Mouse (Mus musculus) adipocyte (in vitro differentiated cells): Measurements from ENCODE around the gene Defb20.
"Not testable (repeated sequence)": the region's sequence is repeated elsewhere in the genome, so short reads cannot be mapped to it uniquely, and the experiment has no call there.

ENCODE experiments used
- DNase-seq: peaks from one replicate; pipeline ENCODE4 v3.0.0-alpha.2; 2016; ENCODE audit warnings: low spot score

The Defb20 gene

DNA sequence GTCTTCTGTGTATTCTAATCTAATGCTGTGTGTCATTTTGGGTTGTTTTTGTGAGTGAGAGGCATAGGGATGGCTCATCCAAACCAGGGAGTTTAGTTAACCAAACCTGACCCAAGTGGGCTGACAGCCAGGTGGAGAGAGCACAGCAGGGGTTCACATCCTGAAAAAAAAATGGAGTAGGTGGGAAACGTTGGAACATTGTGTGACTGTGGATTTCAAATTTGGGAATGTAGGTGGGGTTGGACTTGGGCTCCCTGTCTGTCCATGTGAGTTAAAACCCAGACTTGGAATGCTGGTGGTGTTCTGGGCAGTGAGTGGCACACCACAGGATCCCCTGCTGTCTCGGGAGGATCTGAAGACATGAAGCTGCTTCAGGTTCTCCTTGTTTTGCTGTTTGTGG, at the start of gene Defb20:
Gene Defb20, plus strand, starts transcription at position 301 of the 400 bp plus-strand sequence.
- DNase-seq: no peak

DNA sequence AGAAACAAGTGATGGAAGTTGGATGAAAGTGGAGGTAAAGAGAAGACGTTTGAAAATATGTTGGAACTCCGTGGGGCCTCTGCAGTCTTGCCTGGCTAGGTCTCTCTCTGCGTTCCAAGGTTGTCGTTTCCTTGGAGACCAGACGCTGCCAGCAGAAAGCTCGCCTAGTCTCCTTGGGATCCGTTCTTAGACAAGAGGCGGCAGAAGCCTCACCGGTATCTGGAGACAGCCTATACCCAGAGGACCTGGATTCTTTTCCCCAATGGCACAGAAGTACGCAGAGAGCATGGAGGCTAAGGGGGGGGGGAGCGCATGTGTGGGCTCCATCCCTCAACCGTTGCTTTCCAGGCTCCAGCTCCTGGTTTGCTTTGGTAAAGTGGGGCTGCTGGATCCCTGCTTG, 49.4 kb upstream of the Defb20 start:
- no peak for DNase-seq

DNA sequence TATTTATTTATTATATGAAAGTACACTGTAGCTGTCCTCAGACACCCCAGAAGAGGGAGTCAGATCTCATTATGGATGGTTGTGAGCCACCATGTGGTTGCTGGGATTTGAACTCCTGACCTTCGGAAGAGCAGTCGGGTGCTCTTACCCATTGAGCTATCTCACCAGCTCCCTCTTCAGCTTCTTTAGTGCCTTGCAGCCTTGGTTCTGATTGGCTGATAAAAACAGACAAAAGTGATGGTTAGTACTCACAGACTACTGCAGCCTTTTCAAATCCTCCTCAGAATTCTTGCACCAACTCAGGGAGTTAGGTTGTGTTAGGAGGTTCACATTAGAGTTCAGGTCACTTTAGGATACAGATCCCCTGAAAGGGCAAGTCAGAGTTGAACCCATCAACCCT, 48.4 kb upstream of the Defb20 start:
- not testable (repeated sequence) for DNase-seq

DNA sequence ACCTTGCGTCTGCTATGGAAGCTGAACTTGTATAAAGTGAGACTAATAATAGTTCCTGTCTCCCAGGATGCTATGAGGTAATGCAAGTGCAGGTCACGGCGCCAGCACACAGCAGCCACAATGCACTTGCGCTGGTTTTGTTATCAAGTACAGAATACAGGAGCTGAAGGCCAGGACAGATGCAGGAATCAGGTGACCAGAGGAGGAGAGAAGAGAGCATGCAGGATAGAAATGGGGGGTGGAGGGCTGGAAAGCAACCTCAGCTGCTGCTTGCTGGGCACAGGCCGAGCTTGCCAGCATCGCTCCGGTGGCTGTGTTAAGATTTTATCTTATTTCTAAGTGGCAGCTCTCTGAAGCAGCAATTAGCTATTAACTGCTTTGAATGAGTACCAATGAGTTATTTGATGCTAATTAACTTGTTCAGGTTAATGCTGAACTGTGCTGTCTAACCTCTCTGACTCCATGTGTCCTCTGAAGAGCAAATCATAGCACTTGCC, 40.4 kb upstream of the Defb20 start:
- no peak for DNase-seq

DNA sequence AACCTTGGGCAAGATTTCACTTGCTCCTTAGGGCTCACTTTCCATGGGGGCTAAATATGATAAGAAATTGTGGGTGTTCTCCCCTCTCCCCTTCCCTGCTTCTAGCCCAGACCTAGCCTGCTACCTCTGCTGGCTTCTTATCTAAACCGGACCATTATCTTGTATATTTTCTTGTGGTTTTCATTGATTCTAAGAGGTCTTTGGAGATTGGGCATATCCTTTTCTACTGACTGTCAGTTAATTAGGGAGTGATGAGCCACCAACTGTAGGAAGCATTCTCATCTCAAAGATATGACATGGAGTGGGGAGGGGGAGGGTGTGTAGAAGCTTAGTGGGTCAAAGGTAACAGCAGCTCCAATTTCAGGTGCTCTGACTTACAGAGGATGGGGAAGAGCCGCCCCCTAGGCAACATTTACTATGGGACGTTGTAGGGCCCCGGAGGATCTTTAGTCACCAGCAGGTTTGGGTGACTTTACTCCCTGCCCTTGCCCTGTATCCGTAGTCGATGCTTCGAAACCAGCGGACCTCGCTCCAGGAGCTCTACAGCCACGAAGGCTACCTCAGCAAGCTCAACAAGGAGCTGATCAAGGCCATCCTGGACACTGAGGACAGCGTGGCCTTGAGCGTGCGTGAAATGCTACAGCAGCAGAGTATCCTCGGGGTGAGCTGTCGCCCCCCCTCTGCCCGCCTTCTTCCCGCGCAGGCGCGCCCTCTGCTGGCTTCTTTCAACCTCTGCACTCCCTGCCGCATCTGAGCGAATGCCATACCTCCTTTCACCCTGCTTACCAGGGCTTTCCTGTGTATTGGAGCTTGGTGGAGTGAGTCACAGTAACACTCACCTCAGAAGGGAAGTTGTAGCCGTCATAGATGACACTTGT, 39.6 kb upstream of the Defb20 start:
- peak; percentile 47 for DNase-seq

DNA sequence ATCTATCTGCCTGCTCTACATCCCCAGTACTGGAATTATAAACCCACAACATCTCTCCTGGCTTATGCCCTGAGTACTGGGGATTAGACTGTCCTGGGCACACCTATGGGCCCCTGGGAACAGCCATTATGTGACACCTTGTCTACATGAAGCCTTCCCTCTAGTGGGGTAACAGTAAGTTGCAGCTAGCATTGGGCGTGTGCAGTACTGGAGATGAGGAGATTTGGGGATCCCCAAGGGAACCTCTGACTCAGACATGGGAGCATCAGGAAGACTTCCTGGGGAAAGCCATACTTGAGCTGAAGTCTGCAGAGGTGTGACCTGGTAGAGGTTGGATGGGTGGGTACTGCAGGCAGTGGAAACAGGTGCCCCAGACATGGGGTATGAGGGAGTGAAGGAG, 37.9 kb upstream of the Defb20 start:
- no peak for DNase-seq

DNA sequence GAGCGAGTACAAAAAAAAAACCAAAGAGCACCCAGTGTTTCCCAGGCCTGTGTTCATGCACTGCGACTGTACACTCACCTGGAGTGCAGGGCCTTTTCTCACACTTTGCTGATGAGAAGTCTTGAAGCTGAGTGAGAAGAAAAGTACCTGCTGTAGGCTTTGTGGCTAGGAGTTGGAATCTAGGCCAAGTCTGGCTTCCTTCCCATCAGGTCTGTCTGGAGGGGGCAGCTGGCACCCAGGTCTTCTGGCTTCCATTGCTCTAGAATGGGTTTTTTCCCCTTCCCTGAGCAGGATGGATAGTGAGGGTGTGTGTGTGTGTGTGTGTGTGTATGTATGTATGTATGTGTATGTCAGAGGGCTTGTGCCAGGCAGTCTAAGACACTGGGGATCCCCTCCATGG, 37.0 kb upstream of the Defb20 start:
- no peak for DNase-seq

DNA sequence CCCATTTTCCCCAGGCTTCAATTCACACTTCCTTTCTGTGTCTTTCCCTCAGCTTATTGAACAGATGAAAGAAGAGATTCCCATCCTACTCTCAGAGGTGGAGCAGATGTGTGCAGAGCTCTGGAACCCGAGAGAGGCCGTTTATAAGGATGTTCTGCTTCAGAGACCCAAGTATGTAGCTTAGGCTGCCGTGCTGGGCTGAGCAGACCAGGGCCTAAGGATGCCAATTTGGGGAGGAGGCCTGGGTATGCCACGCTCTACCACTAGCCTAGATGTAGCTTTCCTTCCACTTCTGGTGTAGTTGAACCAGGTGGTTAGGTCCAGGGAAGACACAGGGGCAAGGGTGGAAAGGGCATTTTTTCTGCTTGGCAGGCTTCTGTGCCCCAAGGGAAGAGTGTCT, 34.5 kb upstream of the Defb20 start:
- DNase-seq: no peak

DNA sequence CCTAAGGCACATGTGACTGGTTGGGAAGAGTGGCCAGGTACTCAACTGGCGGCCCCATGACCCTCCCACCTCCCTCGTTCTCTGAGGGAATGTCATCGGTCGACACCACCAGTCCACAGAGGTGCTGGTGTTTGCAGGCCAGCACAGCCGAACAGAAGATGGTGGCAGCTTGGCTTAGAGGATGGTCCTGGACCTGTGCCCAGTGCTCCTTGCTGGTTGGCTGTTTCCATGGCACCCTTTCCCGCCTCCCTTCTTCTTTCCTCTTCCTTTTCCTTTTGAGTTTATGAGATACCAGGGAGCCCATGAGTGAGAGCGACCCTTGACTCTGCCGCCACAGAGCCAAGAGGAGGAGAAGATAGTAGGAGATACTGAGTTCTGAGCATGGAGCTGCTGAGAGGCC, 33.6 kb upstream of the Defb20 start:
- no peak for DNase-seq

DNA sequence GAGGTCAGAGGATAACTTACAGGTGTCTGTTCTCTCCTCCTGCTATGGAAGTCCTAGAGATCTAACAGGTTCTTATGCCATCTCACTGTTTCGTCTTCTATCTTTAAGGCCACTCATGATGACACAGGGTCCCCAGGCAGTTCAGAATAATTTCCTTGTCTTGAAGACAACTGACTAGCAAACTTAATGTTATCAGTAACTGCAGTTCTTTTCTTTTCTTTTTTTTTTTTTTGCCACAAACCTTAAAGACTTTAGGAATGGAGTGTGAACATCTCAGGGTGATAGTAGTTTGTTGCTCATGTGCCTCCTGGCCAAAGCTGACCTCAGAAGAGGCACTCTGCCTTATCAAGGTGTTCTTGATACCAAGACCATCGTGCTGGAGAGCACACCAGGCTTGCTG, 30.2 kb upstream of the Defb20 start:
- no peak for DNase-seq

DNA sequence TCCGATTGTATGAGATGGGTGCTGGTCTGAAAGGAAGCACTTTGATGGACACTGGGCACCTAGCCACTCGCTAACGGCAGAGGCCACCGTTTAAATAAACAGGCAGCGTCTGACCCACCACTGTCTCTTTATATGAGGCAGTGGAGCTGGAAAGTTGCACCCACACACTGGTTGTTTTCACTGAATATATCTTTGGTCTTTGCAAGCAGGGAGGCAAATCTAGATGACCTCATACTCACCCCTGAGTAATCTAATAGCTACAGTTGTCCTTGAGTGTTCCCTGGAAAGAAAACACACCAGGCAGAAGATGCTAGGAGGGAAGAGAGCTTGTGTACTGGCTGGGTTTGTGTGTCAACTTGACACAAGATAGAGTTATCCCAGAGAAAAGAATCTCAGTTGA, 29.4 kb upstream of the Defb20 start:
- no peak for DNase-seq

DNA sequence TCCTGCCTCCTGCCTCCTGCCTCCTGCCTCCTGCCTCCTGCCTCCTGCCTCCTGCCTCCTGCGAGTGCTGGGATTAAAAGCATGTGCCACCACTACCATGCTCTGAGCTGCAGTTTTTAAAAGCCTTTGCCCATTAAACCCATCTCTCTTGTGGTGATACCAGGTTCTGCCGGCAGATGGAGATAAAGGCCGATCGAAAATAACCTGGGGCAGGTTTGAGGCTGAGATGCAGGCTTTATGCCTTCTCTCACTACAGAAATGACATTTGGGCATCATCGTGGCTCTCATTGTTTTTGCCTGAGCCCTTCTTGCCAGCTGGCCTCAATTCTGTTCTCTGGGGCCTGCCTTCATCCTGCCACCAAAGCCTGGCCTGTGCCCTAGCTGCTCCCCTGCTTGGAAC, 26.6 kb upstream of the Defb20 start:
- peak; percentile 47 for DNase-seq

DNA sequence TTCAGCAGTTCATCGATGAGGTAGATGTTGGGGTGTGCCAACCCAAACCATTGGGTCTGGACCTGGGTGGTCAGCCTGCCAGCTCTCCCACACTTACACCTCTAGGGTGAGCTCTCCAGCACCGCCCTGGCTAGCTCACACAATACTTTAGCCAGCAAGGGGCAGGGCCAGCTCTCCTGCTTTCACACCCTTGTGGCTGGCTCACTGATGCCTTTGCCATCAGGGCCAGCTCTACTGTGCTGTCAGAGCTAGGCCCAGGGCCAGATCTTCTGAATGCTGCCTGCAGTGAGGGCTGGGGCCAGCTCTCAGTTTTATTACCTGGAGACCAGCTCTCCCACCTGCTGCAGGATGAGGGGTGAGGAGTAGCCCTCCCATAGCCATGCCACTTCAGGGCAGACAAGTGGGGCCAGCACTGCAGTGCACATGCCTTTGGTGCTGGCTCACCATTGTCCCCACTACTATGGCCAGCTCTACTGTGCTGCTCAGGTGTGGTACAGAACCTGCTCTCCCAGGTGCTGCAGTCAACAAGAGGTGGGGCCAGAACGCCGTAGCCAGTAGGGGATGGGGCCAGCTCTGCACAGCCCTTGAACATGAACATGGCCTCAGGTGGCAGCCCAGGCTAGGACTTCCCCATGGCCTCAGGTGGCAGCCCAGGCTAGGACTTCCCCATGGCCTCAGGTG, 24.6 kb upstream of the Defb20 start:
- no peak for DNase-seq

DNA sequence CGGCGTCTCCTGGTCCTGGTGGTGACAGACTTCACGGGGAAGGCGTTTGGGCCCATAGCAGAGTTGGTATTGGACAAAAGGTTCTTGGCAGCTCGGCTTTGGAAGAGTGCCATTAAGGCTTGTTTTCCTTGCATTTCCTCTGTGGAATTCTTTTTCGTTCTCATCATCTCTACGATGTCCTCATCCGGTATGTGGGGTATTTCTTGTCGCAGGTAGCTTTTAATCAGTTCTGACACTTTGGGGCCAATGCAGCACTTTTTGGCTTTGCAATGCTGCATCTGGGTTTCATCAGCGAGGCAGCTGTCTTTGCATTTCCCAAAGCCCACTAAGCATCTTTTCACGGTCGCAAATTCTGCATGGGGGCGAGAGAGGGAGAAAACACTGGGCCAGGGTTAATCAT, 17.6 kb upstream of the Defb20 start:
- DNase-seq: no peak

DNA sequence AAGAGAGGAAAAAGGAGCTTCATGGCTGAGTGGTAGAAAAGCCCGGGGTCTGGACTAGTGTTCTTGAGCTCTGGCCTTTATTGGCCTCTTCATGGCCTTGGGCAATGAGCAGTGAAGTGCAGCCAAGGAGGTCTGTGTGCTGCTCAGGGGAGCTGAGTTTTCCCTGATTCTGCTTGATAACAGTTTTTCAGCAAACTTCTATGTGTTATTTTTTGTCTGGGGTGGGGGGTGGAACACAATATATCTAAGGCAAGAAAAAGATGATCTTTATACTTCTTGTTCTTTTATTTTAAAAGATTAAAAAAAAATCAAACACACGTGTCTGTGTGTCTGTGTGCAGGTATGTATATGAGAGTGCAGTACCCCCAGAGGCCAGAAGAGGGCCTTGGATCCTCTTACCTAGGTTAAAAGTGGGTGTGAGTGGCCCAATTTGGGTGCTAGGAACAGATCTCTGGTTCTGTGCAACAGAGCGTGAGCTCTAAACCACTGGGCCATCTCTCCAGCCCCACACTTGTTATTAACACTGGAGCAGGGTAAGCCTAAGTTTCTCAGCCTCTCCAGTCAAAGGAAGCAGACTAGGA, 12.2 kb upstream of the Defb20 start, which contains the start of gene Defb23:
Gene Defb23, minus strand, starts transcription at position 51 of the 581 bp plus-strand sequence.
- DNase-seq: no peak

DNA sequence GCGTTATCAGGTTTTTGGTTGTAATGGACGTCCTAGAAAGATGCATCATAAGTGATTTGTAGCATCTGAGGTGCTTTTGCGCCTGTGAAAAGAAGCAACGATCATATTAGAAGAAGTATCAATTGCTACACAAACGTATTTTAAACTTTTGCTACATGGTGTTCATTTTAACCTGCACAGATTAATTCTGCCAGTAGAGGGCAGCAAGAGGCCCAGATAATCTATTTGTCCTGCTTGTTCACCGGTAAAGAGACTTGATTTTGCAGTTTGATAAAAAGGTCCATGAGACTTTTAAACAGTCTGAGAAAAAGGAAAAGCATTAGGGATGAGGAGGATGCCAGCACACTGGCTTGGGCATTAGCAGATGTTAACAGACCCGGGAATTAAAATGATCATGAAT, 5.9 kb upstream of the Defb20 start:
- peak; percentile 68 for DNase-seq

DNA sequence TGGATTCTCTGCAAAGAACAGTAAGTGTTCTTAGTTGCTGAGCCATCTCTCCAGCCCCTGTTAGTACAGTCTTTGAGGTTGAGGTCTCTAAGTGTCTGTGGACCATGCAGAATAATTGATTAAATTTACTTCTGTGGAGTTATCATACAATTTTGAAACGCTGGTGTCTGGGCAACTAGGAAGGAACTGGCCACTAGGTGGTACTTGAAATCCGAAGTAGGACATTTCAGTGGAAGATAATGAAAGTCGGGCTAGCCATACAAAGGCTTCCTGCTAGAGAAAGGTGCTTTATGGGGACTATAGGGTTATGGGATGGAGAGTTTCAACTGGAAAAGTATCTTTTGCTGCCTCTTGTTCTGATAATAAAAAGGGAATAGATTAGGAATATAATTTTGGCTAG, 4.4 kb upstream of the Defb20 start:
- DNase-seq: no peak

DNA sequence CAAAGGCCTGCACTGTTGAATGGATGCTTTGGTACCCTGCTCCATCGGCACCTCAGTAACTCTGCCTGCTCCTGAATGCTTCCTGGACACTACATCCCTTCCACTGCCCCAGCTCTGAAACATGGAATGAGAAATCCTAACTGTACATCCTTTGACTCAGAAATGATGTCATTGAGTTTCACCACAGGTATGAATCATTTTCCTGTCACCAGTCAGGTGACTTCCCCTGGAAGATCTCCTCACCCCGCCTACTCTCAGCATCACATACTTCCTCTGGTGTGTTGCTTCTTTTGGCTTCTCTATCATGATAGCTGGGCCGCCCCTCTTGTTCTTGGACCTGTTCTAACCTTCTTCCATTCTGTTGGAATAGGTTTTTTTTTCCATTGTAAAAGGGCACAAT, 4.0 kb downstream of the Defb20 start:
- DNase-seq: no peak

DNA sequence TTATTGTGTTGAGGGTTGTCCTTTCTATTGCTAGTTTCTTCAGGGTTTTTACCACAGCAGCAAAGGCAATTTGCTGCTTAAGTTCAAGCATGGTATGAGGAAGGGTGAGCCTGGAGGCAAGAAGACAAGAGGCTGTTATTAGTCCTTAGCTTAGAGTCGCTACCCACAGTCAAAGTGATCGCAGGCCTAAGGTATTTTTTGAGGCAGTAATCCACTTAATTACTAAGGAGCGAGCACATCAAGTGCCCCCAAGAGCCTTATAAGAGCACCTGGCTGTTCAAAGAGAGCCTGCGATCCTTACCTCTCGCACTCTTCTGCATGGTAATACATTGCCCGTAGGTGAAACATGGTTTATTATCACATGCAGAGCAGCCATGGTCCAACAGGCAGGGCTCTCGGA, 4.9 kb downstream of the Defb20 start:
- DNase-seq: no peak

DNA sequence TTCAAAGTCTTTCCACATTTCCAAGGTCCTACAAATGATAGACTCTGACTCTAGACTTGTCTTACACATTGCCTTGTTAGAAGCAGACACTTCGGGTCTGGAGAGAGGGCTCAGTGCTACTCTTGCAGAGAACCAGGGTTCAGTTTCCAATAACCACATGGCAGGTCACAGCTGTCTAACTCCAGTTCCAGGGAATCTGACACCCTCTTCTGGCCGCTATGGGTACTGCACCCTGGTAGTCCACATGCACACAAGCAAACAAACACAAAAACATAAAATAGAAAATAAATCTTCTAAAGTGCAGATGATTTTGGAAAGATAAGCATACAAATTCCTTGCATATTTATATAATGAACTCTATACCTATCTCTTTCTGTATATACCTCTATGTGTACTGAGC, 10.2 kb downstream of the Defb20 start:
- no peak for DNase-seq

DNA sequence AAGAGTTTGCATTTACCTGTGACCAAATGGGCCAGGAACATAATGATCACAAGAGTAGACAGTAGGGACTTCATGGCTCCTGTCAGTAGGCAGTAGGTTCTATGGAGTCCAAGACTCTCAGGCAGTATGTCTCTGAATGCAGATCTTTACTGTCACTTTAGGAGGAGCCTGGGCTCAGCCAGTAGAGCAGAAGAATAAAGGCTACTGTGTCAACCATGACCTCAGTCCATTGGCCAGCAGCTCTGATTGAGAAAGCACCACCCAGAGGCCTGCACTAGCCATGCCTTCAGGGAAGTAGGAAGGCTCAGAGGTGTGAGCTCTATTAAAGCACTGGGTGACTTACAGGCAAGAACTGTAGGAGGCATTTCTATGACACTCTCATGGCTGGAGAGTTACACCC, 13.2 kb downstream of the Defb20 start, which contains the start of gene Defb22:
Gene Defb22, minus strand, starts transcription at position 101 of the 400 bp plus-strand sequence.
- DNase-seq: peak; percentile 8

DNA sequence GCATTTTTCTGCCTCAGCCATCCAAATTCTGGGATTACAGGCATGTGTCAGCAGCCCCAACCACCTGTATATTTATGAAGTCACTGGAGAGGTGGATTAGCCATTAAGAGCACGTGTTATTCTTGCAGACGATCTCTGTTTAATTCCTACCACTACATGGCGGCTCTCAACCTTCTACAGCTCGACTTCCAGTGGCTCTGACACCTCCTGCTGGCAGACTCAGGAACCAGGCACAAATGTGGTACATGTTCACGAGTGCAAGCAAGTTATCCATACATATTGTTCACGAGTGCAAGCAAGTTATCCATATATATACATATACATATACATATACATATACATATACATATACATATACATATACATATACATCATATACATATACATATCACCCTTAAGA, 16.3 kb downstream of the Defb20 start:
- DNase-seq: no peak

DNA sequence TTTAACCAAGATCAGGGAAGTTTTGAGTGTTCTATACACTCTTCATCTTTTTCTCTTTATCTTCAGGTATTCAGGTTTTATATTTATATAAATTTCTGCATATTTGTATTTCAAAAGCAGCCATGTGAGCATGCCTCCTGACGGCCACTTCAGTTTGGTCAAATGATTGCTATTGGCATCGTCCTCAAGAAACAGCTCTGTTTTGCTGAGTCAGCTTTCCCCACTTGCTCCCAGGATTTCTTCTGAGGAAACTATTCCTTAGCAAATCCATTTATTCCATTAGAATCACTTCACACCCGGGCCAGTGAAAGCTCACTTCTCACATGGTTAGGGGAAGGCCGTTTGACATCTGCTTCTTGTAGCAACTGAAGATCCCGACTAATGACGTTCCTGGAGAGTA, 21.2 kb downstream of the Defb20 start:
- DNase-seq: no peak
